Mouse (Mus musculus): ENCODE results near the gene Gm5538. TPM values are rescaled to one million over a fixed set of nuclear protein-coding genes. Genes with fewer than 3 reads are reported as not detected.

Gm5538 gene
- polyA plus RNA-seq (2017; shearing (Covaris generic)): 0.19 TPM

GRCm38 (mm10) chr3:59729490-59729889, at the start of gene Gm5538:
Gene Gm5538 (plus strand): TSS chr3:59729790.

Other genes starting within 250 kb of the Gm5538 start
- not detected for gene Gm8298, start 131.3 kb downstream of the Gm5538 start, polyA plus RNA-seq (2017; shearing (Covaris generic))
- not detected for gene C130079G13Rik, start 195.4 kb downstream of the Gm5538 start, polyA plus RNA-seq (2017; shearing (Covaris generic))